Mouse (Mus musculus) heart, embryonic 10.5 days (tissue): ENCODE measurements at regions not wholly inside any gene's neighbourhood (a gene's known extent, or its start where the extent isn't known, plus 50 kb on each side); places are given as distances from the start of the nearest gene placed in this dataset.
"Not testable (repeated sequence)": the region's sequence is repeated elsewhere in the genome, so short reads cannot be mapped to it uniquely, and the experiment has no call there.

Experiments
- DNase-seq: peaks from one replicate; pipeline ENCODE4 v3.0.0-alpha.2; 2017; ENCODE audit warnings: low spot score
- H3K27ac ChIP-seq: fragments of 300-500 bp; sonication (generic); 2 replicates; pipeline ENCODE4 v1.5.1; 2016; ENCODE audit warnings: mild to moderate bottlenecking
- H3K27me3 ChIP-seq: fragments of 300-500 bp; sonication (generic); 2 replicates; pipeline ENCODE4 v1.6.1; 2016; ENCODE audit warnings: mild to moderate bottlenecking; ENCODE audit not compliant: poor library complexity, insufficient read depth, severe bottlenecking
- H3K36me3 ChIP-seq: fragments of 300-500 bp; sonication (generic); 2 replicates; pipeline ENCODE4 v1.6.1; 2016; ENCODE audit warnings: mild to moderate bottlenecking, moderate library complexity
- H3K4me1 ChIP-seq: fragments of 300-500 bp; sonication (generic); 2 replicates; pipeline ENCODE4 v1.6.1; 2016; ENCODE audit warnings: mild to moderate bottlenecking
- H3K4me3 ChIP-seq: fragments of 300-500 bp; sonication (generic); 2 replicates; pipeline ENCODE4 v1.5.1; 2016; ENCODE audit warnings: mild to moderate bottlenecking, moderate library complexity
- H3K9me3 ChIP-seq: fragments of 300-500 bp; sonication (generic); 2 replicates; pipeline ENCODE4 v1.6.1; 2016; ENCODE audit warnings: mild to moderate bottlenecking, moderate library complexity
- WGBS: fragments of 180-500 bp; shearing (Covaris S2); methylation state at CpG from one replicate; pipeline ENCODE4 v1.1.7; 2016; 5-methylcytosine and 5-hydroxymethylcytosine counted together

GRCm38 (mm10) chrX:12304678-12305077 is 144.5 kb upstream of the Bcor start:
- DNase-seq = no peak
- Histone ChIP-seq H3K27me3 (peaks cover 9% of the 10 kb centered on the region; the same call in 1 of the 2 replicates), H3K9me3 (no peaks in the 10 kb centered on the region), H3K36me3 (no peaks in the 10 kb centered on the region), H3K4me3 (no peak overlapping the region), H3K27ac (no peak overlapping the region), H3K4me1 (no peaks in the 10 kb centered on the region)
- 79% methylated on average over 5 of the region's 5 CpGs for WGBS

GRCm38 (mm10) chrX:12306940-12307339 is 146.8 kb upstream of the Bcor start:
- H3K9me3 ChIP-seq = no peaks in the 10 kb centered on the region
- H3K36me3 ChIP-seq = no peaks in the 10 kb centered on the region
- WGBS = 71% methylated on average over 3 of the region's 3 CpGs
- no peak overlapping the region for H3K27ac ChIP-seq
- no peak for DNase-seq
- H3K4me1 ChIP-seq = no peaks in the 10 kb centered on the region
- H3K4me3 ChIP-seq = no peak overlapping the region
- H3K27me3 ChIP-seq = peaks cover 13% of the 10 kb centered on the region; the same call in 1 of the 2 replicates

- Histone ChIP-seq H3K4me3 (no peak overlapping the region), H3K27me3 (peaks cover 4% of the 10 kb centered on the region; the same call in 1 of the 2 replicates), H3K4me1 (peaks cover 4% of the 10 kb centered on the region; the same call in 1 of the 2 replicates), H3K27ac (no peak overlapping the region), H3K9me3 (no peaks in the 10 kb centered on the region), H3K36me3 (no peaks in the 10 kb centered on the region)
- WGBS = 39% methylated on average over 5 of the region's 5 CpGs
- peak; percentile 79 for DNase-seq
These were observed 152.4 kb upstream of the Bcor start for GRCm38 (mm10) chrX:12312534-12312933.

GRCm38 (mm10) chrX:12315658-12316057 is 155.5 kb upstream of the Bcor start:
- 83% methylated on average over 3 of the region's 3 CpGs for WGBS
- H3K4me3 ChIP-seq = no peak overlapping the region

GRCm38 (mm10) chrX:12317488-12317887 is 157.3 kb upstream of the Bcor start:
- 77% methylated on average over 2 of the region's 2 CpGs for WGBS
- DNase-seq, H3K36me3 ChIP-seq, H3K4me1 ChIP-seq, H3K4me3 ChIP-seq, H3K27me3 ChIP-seq, H3K27ac ChIP-seq, H3K9me3 ChIP-seq: not testable (repeated sequence)

More at GRCm38 (mm10) chrX:12315658-12316057, 155.5 kb upstream of the Bcor start:
- H3K36me3 ChIP-seq = no peaks in the 10 kb centered on the region
- no peak for DNase-seq
- peaks cover 4% of the 10 kb centered on the region; the same call in 1 of the 2 replicates for H3K4me1 ChIP-seq
- H3K27me3 ChIP-seq = peaks cover 4% of the 10 kb centered on the region; the same call in 1 of the 2 replicates
- no peak overlapping the region for H3K27ac ChIP-seq
- no peaks in the 10 kb centered on the region for H3K9me3 ChIP-seq

GRCm38 (mm10) chrX:12318848-12319651 is 158.9 kb upstream of the Bcor start:
- H3K9me3 ChIP-seq = no peaks in the 10 kb centered on the region
- H3K4me3 ChIP-seq = no peak overlapping the region
- no peaks in the 10 kb centered on the region for H3K36me3 ChIP-seq
- no peaks in the 10 kb centered on the region for H3K4me1 ChIP-seq
- 47% methylated on average over 3 of the region's 4 CpGs for WGBS
- DNase-seq = no peak
- no peak overlapping the region for H3K27ac ChIP-seq
- H3K27me3 ChIP-seq = no peaks in the 10 kb centered on the region

GRCm38 (mm10) chrX:12322453-12322852 is 162.3 kb upstream of the Bcor start:
- WGBS = 73% methylated on average over 1 of the region's 1 CpGs
- Histone ChIP-seq H3K4me3 (no peak overlapping the region), H3K36me3 (no peaks in the 10 kb centered on the region), H3K4me1 (no peaks in the 10 kb centered on the region), H3K27ac (no peak overlapping the region), H3K9me3 (no peaks in the 10 kb centered on the region), H3K27me3 (no peaks in the 10 kb centered on the region)
- DNase-seq = no peak

GRCm38 (mm10) chrX:12323268-12323667 is 163.1 kb upstream of the Bcor start:
- Histone ChIP-seq H3K4me1 (no peaks in the 10 kb centered on the region), H3K4me3 (no peak overlapping the region), H3K36me3 (no peaks in the 10 kb centered on the region), H3K27me3 (no peaks in the 10 kb centered on the region), H3K9me3 (no peaks in the 10 kb centered on the region), H3K27ac (no peak overlapping the region)
- no peak for DNase-seq
- WGBS = 87% methylated on average over 3 of the region's 3 CpGs

- no peak overlapping the region for H3K27ac ChIP-seq
- no peaks in the 10 kb centered on the region for H3K36me3 ChIP-seq
- H3K9me3 ChIP-seq = no peaks in the 10 kb centered on the region
- DNase-seq = no peak
- 72% methylated on average over 6 of the region's 6 CpGs for WGBS
- H3K27me3 ChIP-seq = no peaks in the 10 kb centered on the region
- H3K4me3 ChIP-seq = no peak overlapping the region
- no peaks in the 10 kb centered on the region for H3K4me1 ChIP-seq
These were observed 163.7 kb upstream of the Bcor start for GRCm38 (mm10) chrX:12323812-12324211.

GRCm38 (mm10) chrX:12327464-12327863 is 167.3 kb upstream of the Bcor start:
- Histone ChIP-seq H3K36me3 (no peaks in the 10 kb centered on the region), H3K27ac (no peak overlapping the region), H3K27me3 (no peaks in the 10 kb centered on the region), H3K4me1 (no peaks in the 10 kb centered on the region), H3K9me3 (no peaks in the 10 kb centered on the region), H3K4me3 (no peak overlapping the region)
- no peak for DNase-seq
- WGBS = 66% methylated on average over 4 of the region's 4 CpGs

- WGBS = 80% methylated on average over 9 of the region's 9 CpGs
- H3K27ac ChIP-seq = no peak overlapping the region
- no peak for DNase-seq
- H3K4me1 ChIP-seq = no peaks in the 10 kb centered on the region
- peaks cover 14% of the 10 kb centered on the region; the same call in 1 of the 2 replicates for H3K27me3 ChIP-seq
- H3K9me3 ChIP-seq = no peaks in the 10 kb centered on the region
- no peak overlapping the region for H3K4me3 ChIP-seq
- H3K36me3 ChIP-seq = no peaks in the 10 kb centered on the region
These were observed 180.4 kb upstream of the Bcor start for GRCm38 (mm10) chrX:12340561-12340960.

GRCm38 (mm10) chrX:12341356-12341965 is 181.3 kb upstream of the Bcor start:
- Histone ChIP-seq H3K36me3 (no peaks in the 10 kb centered on the region), H3K4me1 (no peaks in the 10 kb centered on the region), H3K27ac (no peak overlapping the region), H3K27me3 (peaks cover 14% of the 10 kb centered on the region; the same call in 1 of the 2 replicates), H3K4me3 (no peak overlapping the region), H3K9me3 (no peaks in the 10 kb centered on the region)
- no peak for DNase-seq
- WGBS = 51% methylated on average over 5 of the region's 5 CpGs

GRCm38 (mm10) chrX:12344805-12345555 is 184.8 kb upstream of the Bcor start:
- no peaks in the 10 kb centered on the region for H3K9me3 ChIP-seq
- peaks cover 14% of the 10 kb centered on the region; the same call in 1 of the 2 replicates for H3K27me3 ChIP-seq
- 79% methylated on average over 12 of the region's 12 CpGs for WGBS
- no peak overlapping the region for H3K27ac ChIP-seq
- DNase-seq = no peak
- H3K36me3 ChIP-seq = no peaks in the 10 kb centered on the region
- H3K4me1 ChIP-seq = no peaks in the 10 kb centered on the region
- no peak overlapping the region for H3K4me3 ChIP-seq
